Mouse (Mus musculus): ENCODE results near the gene Plekho1.

- TF ChIP-seq POLR2A (IDR thresholded peaks at IDR 0.05; ENCODE audit: borderline replicate concordance, extremely low read depth, insufficient read depth, insufficient read length, poor library complexity, severe bottlenecking) (no peak), CTCF (IDR thresholded peaks at IDR 0.05; ENCODE audit: borderline replicate concordance, extremely low read depth, insufficient read depth, insufficient read length) (no peak)
Measured at GRCm38 (mm10) chr3:96000080-96000632, 4.4 kb upstream of the Plekho1 start.
